Mouse (Mus musculus): ENCODE measurements around the gene Esp16.
"Not testable (repeated sequence)": the region's sequence is repeated elsewhere in the genome, so short reads cannot be mapped to it uniquely, and the experiment has no call there.

Esp16 gene

GRCm38 (mm10) chr17:39535842-39536241 is at the start of gene Esp16:
Gene Esp16, plus strand, starts transcription at chr17:39536142.
- in situ Hi-C loops (cut with MboI, MseI), result not testable (repeated sequence)

- in situ Hi-C loops (cut with MboI, MseI), result not testable (repeated sequence)
These were observed 37.9 kb upstream of the Esp16 start for GRCm38 (mm10) chr17:39498043-39498442.
